Mouse (Mus musculus): ENCODE data around the gene 1700037H04Rik.

The 1700037H04Rik gene

DNA sequence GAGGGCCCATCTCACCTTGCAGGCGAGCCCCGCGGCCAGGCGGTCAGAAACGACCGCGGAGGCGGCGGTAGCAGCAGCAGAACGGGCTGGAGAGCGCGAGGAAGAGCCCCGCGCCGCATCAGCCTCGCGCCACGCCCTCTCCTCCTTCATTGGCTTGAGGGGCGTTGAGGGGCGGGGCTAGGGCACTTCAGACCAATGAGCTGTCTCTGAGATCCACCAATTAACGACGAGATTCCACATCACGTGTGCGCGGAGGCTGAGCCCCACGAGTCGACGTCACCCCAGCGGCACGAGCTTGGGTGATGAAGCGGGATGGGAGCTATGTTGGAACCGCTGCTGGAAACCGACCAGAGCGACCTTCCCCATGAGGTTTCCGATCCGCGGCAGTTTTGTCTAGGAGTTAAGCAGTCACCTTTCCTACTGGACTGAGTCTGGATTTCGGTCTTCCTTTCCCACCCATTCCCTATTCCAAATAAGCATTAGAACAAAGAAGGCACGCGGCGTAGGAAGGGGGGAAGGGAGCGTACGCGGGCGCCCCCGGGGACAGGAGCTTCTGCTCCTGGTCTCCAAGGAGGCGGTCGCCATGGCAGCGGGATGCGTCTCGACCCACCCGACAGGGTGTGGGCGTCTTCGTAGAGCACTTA lies at the start of gene 1700037H04Rik:
Gene 1700037H04Rik (minus strand): TSS at position 144 of the 644 bp plus-strand sequence.
- DNase-seq (ENCODE audit: low spot score in 2 of 2), result peak; percentile 92 to 96

DNA sequence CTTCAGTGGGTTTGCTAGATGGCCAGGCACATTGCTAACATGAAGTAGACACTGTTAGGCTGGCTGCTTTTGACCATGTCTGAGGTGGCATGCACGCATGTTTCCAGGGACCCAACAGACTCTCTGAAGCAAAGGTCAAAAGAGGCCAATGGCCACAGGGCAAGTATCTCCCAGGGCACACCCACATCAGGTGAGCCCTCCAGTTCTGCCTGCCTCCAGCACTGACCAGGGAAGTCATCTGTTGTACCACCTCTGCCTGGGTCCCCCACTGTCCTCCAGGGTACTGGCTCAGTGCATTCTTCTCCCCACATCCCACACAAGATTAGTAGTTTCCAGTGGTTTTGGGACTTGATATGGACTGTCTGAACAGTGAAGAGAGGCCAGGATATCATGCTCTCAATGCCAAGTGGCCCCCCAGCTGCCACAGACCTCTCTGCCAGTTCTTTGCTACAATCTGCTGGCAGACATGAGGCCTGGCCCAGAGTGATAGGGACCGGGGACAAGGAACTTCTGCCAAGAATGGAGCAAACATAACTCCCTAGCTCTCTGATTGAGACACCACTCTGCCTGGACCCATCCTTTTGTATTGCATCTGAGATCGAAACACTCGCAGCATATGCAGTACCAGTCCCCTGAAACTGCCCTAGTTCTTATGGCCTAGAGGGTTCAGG lies 49.4 kb upstream of the 1700037H04Rik start:
- DNase-seq (ENCODE audit: low spot score in 2 of 2), result no peak

DNA sequence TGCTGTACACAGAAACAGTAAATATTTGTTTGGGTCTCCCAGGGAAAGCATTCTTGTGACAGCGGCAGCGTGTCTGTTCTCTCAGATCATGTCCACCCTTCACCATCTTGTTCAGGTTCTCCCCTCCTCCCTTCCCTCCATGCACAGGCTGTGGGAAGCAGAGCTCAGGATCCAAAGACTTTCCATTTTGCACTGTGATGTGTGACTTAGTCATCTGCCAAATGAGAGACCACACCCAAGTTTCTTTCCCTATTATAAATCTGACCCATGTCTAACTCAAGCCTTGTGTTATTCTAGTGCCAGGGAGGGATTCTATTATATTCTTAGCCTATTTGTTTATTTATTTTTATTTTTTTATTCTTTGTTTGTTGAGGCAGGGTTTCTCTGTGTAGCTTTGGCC lies 48.5 kb upstream of the 1700037H04Rik start:
- no peak for DNase-seq (ENCODE audit: low spot score in 2 of 2)

DNA sequence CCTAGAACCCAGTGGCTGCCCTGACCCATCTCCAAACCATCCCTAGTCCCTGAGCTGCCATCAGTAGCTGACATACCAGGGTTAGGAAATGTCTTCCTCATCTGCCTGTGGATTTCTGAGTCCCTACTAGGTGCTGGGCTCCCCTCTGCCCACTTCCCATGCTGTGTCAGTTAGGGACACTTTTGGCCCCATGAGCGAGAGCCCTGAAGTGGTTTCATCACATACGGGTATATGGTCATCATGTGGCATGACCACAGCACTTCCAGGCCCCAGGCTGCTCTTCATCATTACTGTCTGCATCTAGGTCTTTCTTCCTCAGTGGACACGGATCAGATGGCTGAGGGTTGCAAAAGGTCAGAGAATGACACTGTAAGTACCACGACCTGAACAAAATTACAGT lies 46.9 kb upstream of the 1700037H04Rik start, which contains the start of gene Ap5s1:
Gene Ap5s1 (plus strand): TSS at position 301 of the 400 bp plus-strand sequence.
- DNase-seq (ENCODE audit: low spot score in 2 of 2), result no peak

DNA sequence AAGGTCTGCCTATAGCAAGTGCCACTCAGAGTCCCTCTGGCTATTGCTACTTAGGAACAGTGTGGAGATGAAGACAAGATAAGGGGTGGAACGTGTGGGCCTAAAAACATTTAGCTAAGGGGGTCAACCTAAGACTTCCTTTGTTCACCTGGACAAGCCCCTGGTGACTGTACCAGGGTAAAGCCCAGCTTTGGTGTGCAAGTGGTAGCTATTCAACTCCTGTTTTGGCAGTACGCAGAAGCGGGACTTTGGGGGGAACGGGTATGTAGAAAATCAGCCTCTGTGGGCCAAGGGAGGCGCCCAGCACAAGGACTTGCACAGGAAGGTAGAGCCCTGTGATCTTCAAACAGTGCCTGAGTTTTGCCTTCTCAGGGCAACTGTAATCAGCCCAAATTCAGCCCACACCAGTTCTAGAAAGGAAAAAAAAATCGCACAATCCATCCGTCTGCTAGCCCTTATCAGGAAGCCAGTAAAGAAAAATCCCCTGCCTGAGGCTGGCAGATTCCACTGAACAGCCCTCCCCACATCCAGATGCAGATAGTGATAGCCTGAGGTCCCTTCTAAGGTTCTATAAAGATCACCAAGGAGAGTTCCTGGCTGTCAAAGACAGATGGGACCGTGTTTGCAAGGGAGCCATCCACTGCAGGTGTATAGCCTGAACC lies 45.8 kb upstream of the 1700037H04Rik start:
- no peak for DNase-seq (ENCODE audit: low spot score in 2 of 2)

DNA sequence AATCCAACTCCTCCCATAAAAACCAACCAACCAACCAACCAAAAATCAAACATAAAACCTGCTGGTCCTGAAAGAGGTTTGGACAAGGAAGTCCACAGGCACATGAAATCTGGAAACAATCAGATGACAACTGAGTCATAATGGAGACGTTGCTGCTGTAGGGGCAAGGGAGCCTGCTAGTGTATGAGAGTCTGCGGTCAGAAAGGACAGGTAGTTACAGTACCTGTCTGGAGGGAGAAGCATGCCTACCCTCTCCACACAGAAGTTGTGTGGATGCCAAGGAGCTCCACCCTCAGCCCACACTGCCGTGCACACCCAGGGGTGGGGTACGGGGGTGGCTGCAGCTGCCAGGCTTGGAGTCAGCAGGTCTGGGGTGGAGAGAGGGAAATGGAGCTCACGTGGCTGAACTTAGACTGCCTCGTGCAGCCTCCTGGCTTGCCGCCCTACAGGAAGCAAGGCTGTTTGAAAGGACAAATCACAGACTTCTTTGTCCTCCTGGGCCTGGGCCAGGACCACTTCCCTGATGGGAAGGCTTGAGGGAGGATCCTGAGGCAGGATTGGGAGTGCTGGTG lies 44.6 kb upstream of the 1700037H04Rik start:
- peak; percentile 85 to 89 for DNase-seq (ENCODE audit: low spot score in 2 of 2)

DNA sequence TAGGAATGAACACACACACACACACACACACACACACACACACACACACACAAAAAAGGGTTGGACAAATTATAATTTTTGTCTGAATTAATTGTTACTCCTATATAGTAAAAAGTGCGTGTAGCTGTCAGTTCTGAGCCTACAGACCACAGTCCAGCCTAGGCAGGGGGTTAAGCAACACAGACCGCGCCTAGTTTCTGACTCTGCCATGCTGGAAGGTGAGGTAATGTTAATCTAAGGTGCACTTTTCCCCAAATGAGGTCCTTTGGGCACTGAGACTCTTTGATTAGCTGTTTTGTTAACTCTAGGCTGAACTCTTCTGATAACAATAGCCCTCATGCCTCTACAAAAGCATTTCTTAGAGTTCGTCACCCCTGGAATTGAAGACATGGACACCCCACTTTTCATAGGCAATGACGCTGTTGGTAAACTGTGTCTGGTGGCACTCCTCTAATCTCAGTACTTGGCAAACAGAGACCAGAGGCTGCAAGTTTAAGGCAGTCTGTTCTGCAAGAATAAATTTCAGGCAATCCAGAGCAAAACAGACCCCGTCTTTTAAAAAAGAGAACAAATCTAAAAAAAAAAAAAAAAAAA lies 44.0 kb upstream of the 1700037H04Rik start:
- no peak for DNase-seq (ENCODE audit: low spot score in 2 of 2)

DNA sequence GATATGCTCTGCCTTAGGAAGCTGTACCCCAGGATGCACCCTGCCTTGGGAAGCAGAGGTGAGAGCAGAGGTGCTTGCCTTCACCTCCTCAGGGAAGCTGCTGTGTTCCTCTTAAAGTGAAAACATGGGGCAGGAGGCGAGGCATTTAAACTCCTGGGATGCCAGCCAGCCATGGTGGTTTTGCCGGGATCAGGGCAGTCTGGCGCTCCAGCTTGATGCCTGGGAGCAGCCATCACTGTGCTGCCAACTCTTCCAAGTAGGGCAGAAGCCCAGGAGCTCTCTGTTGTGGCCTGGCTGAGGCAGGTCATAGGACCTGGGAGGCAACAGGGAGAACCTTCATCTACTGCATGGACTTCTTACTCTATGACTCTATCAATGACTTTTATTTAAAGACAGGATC lies 41.4 kb upstream of the 1700037H04Rik start:
- DNase-seq (ENCODE audit: low spot score in 2 of 2), result no peak

DNA sequence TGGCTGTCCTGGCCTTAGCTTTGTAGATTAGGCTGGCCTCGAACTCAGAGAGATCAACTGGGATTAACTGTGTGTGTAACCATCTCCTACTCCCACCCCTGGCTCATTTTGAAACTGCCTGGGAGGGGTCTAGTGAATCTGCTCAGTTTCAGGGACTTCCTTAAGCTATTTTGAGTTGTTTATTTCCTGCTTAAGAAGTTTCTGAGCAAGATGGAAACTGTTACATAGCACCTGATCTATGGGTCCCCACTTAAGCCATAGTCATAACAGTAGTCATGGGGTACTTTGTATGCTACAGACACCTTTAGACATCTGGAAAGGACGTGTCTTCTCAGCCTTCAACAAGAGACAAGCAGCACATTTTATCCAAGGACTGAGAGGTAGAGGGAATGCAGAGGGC lies 40.8 kb upstream of the 1700037H04Rik start:
- no peak for DNase-seq (ENCODE audit: low spot score in 2 of 2)

DNA sequence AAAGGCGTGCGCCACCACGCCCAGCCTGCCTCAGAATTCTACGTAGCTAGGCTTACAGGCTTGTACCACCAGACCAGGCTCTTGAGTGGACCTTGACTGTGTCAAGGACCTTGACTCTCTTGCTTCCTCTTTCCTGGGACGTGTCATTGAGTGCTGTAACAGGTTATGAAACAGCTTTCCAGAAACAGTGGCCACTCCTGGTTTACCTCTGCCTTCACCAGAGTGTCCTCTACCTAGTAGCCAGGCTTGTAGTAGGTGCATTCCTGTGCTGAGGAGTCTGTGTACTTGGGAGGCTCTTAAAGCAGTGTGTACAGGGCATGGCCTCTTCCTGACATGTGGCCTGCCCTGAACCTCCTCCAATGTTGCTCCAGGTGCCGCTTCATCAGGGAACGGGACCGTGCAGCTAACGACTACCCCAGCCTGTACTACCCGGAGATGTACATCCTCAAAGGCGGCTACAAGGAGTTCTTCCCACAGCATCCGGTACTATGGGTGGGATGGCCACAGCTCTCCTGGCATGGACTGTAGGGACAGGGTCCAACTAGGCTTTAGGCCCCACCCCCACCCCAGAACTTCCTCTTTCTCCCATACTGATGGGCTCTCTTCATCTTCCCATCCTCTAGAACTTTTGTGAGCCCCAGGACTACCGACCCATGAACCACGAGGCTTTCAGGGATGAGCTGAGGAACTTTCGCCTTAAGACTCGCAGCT lies 36.9 kb upstream of the 1700037H04Rik start:
- no peak for DNase-seq (ENCODE audit: low spot score in 2 of 2)

DNA sequence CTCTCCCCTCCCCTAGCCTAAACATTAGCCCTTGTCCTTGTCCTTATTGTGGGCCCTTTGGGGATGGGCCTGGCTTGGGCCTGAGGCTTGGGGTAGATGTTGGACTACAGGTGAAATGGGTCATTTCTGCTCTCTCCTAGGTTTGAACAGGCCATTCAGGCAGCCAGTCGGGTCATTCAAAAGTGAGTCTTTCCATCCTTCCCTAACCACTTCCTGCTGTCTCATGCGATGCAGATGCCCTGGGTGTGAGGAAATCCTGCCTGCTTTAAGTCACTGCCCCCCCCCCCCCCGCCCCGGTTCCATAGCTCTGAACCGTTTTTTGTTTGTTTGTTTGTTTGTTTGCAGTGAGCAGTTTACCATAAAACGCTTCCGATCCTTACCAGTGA lies 31.1 kb upstream of the 1700037H04Rik start:
- no peak for DNase-seq (ENCODE audit: low spot score in 2 of 2)

DNA sequence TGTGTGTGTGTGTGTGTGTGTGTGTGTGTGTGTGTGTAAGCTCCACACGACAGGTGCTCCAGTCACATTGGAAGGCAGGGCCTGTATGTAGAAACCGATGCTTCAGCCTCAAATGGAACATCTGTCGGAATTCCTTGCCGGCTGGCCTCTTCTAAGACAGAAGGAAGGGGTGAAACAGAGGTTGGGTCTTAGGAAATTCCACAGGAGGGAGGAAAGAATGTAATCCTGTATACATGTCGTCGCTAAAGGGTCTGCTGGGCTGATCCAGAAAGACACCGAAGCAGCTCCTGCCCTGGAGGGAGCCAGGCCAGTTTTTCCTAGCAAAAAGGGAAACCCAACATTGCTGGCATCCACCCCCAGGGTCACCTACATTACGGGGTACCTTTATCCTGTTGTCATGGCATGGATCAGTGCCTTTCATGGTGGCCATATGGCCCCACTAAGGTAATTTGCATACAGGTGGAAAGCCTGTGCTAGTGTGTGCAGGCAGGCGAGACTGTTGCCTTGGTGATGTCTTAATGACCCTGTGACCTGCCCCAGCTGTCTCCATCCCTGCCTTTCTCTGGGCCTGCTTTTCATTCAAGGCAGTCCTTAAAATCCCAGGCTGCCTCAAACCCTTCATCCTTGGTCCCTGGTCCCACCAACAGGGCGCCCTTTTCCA lies 30.6 kb upstream of the 1700037H04Rik start:
- DNase-seq (ENCODE audit: low spot score in 2 of 2), result no peak

DNA sequence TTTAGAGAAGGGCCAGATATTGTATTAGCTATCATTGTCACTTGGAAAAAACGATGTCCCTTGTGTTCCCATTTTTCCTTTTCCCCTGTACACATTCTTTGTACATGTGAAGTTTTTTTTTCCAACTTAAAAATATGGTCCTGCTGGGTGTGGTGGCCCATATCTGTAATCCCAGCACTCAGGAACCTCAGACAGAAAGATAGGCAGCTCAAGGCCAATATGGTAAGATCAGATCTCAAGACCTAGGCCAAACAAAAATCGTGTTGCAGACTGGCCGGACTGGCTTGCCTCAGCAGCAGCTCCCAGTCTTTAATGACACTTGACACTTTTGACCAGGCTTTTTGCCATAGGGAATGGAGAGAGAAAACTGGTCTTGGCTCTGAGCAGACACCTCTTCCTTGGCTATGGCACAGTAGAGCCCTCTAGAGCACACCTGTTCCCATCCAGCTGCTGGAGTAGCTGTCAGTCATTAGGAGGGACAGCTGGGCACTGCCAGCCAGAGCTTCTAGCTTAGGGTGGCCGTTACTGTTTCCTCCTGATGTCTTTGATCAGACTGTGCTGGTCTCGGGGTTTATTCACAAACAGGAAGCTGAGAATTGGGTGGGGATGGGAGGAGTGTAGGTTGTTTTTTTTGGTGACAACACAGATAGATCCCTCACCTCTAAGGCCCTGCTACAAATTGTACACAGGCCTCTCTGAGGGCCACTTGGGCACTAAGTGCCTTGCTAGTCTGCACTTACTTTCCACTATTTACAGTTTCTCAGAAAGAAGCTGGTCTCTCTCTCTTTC lies 29.8 kb upstream of the 1700037H04Rik start:
- DNase-seq (ENCODE audit: low spot score in 2 of 2), result no peak

DNA sequence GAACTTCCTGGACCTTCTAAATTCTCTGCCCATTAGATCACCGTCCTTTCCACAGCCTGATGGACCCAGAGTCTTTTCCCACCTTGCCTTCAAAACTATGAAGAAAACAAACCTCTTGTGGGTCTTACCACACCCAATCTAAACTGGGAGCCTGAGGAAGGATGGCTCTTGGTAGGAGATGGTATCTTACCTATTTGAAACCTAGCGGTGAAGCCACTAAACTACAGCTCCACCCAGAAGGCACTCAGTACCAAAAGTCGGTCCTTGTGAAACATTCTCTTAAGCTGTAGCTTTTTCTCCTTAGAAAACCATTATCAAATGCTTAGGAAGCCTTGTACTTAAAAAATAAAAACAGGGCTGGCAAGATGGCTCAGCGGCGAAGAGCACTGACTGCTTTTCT lies 28.4 kb upstream of the 1700037H04Rik start:
- DNase-seq (ENCODE audit: low spot score in 2 of 2), result no peak

DNA sequence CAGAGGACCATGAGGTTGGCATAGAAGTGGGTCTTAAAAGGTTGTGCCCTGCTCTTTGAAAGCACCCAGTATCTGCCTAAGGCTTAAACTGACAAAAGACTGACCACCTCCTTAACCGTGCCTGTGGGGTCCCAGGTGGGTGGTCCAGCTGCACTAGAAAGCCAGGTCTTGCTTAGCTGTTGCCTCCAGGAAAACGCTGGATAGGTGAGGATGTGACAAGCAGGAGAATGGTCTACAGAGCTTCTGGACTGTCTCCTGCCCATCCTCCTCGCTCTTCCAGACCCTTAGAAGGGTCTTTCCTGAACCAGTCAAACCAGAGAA lies 27.7 kb upstream of the 1700037H04Rik start:
- no peak for DNase-seq (ENCODE audit: low spot score in 2 of 2)

DNA sequence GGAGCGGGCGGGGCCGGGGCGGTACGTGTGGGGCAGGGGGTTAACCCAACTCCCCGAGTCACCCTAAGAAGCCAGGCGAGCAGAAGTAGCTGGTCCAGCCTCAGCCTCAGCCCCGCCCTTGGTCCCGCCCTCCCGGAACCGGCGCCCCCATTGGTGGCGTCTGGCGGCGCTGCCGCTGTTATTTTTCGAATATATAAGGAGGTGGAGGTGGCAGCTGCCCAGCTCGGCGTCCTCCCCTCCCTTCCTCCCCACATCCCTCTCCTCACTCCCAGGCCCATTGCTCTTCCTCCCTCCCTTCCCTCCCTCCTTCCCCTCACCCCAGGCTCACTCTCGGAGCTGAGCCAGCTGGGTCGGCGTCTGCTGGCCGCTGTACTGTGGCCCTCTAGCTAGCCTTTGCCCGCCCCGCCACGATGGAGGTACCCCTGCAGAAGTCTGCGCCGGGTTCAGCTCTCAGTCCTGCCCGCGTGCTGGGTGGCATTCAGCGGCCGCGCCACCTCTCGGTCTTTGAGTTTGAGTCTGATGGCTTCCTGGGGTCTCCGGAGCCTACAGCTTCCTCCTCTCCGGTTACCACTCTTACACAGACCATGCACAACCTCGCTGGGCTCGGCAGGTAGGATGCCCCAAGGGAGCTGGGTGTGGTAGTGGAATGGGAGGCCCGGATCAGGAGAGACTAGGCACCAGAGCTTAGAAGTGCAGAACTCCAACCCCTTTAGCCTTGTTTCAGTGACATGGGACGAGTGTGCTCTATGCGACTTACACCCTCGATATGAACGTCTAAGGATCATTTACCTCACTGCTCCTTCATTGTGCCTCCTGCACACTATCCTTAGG lies 27.1 kb upstream of the 1700037H04Rik start, which contains the start of the genes Cdc25b and Spef1:
Gene Cdc25b (plus strand): TSS at position 179 of the 831 bp plus-strand sequence.
Gene Spef1 (minus strand): TSS at position 512 of the 831 bp plus-strand sequence.
- peak in 1 of 2 experiments; percentile 81 for DNase-seq (ENCODE audit: low spot score in 2 of 2)

DNA sequence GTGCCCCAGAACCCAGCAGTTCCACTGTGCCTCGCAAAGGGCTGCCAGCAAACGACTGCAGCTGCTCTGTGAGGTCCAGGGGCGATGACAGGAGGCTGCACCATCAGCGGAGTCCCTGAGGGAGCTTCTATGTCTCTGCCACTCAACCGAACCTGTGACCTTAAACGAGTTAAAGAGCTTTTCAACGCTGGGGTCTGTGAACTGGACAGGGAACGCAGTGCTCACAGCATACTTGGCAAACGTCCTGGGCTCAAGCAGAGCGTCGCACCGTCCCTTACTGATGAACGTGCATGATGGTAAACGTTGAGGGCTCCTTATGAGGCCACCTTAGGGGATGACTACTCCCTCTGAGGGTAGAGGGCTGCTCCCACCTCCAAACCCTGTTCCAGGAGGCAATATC lies 26.5 kb upstream of the 1700037H04Rik start:
- no peak for DNase-seq (ENCODE audit: low spot score in 2 of 2)

DNA sequence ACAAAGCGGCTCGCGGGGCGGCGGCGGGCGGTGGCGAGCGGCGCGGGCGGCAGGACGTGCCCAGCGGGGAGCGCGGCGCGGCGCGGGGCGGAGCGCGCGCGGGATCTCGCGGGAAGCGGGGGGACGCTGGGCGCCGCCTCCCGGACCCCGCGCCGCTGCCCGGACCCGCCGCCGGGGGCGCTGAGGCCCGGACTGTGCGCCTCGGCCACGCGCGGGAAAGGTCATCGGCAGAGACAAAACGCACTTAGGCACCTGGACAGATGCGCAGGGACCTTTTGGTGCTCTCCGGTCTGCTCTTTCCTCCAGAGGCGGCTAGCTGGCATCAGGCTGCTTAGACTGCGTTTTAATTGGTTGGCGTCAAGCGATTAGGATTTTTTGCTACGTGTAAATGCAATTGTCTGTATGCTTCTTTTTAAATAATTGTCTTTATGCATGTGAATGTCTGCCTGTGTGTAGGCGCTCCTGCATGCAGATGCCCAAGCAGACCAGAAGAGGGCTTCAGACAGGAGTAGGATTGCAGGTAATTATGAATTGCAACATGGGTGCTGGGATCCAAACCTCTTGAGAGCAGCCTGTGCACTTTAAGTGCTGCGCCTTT lies 20.2 kb upstream of the 1700037H04Rik start, which contains the start of gene Cenpb:
Gene Cenpb (minus strand): TSS at position 78 of the 598 bp plus-strand sequence.
- DNase-seq (ENCODE audit: low spot score in 2 of 2), result peak in 1 of 2 experiments; percentile 81

All from left cerebral cortex, adult 9 months (tissue).